Mouse (Mus musculus): Measurements from ENCODE around the gene Trio. TPM values are rescaled to one million over a fixed set of nuclear protein-coding genes. Genes with fewer than 3 reads are reported as not detected.
A peak's percentile ranks its signal among the peaks of the same experiment; 100 is the strongest.

The Trio gene
- polyA plus RNA-seq, 1 experiment from 2014 or later = 53.9 TPM

- no peak overlapping the region for H3K4me3 ChIP-seq (replicated peaks; ENCODE audit: low read length)
- DNase-seq (ENCODE audit: low spot score) (no peak), ATAC-seq (ENCODE audit: low FRiP score) (no peak)
- H3K36me3 ChIP-seq (replicated peaks; ENCODE audit: control insufficient read depth, insufficient read depth) = peaks cover 74% of the 10 kb centered on the region
- H3K4me1 ChIP-seq (replicated peaks; ENCODE audit: control insufficient read depth, insufficient read depth, low read length) = peaks cover 20% of the 10 kb centered on the region; the same call in 1 of the 2 replicates
- 63% methylated on average over 7 of the region's 7 CpGs for WGBS
- no peaks in the 10 kb centered on the region for H3K27me3 ChIP-seq (ENCODE audit: control insufficient read depth, insufficient read depth, low read length)
- no peaks in the 10 kb centered on the region for H3K9me3 ChIP-seq (ENCODE audit: control insufficient read depth, low read length)
- no peak overlapping the region for H3K9ac ChIP-seq
- H3K27ac ChIP-seq = peak overlapping the region; percentile 57
- no peak overlapping the region for H3K4me2 ChIP-seq (replicated peaks)
These were observed 215.4 kb downstream of the Trio start for GRCm38 (mm10) chr15:27810262-27810661.

GRCm38 (mm10) chr15:27808596-27809276 is 216.9 kb downstream of the Trio start:
- Histone ChIP-seq H3K27ac (peak overlapping the region; percentile 26; the same call in 1 of the 2 replicates), H3K9ac (no peak overlapping the region), H3K4me2 (replicated peaks) (no peak overlapping the region), H3K36me3 (replicated peaks; ENCODE audit: control insufficient read depth, insufficient read depth) (peaks cover 74% of the 10 kb centered on the region), H3K4me3 (replicated peaks; ENCODE audit: low read length) (no peak overlapping the region), H3K4me1 (replicated peaks; ENCODE audit: control insufficient read depth, insufficient read depth, low read length) (peaks cover 15% of the 10 kb centered on the region; the same call in 1 of the 2 replicates), H3K9me3 (ENCODE audit: control insufficient read depth, low read length) (no peaks in the 10 kb centered on the region), H3K27me3 (ENCODE audit: control insufficient read depth, insufficient read depth, low read length) (no peaks in the 10 kb centered on the region)
- peak; percentile 31; the same call in 1 of the 2 replicates for ATAC-seq (ENCODE audit: low FRiP score)
- no peak for DNase-seq (ENCODE audit: low spot score)
- 51% methylated on average over 5 of the region's 5 CpGs for WGBS

- Histone ChIP-seq H3K27ac (no peak overlapping the region), H3K4me1 (replicated peaks; ENCODE audit: control insufficient read depth, insufficient read depth, low read length) (peaks cover 15% of the 10 kb centered on the region; the same call in 1 of the 2 replicates)
- 0 out of 2 replicates have a peak, but pooled peaks have one; percentile 9 for ATAC-seq (ENCODE audit: low FRiP score)
These were observed 219.4 kb downstream of the Trio start for GRCm38 (mm10) chr15:27806219-27806618.

GRCm38 (mm10) chr15:27805654-27806053 is 220.0 kb downstream of the Trio start:
- Histone ChIP-seq H3K9ac (no peak overlapping the region), H3K4me1 (replicated peaks; ENCODE audit: control insufficient read depth, insufficient read depth, low read length) (peaks cover 12% of the 10 kb centered on the region; the same call in 1 of the 2 replicates), H3K36me3 (replicated peaks; ENCODE audit: control insufficient read depth, insufficient read depth) (peaks cover 72% of the 10 kb centered on the region), H3K4me2 (replicated peaks) (no peak overlapping the region), H3K4me3 (replicated peaks; ENCODE audit: low read length) (no peak overlapping the region), H3K27ac (no peak overlapping the region), H3K9me3 (ENCODE audit: control insufficient read depth, low read length) (no peaks in the 10 kb centered on the region), H3K27me3 (ENCODE audit: control insufficient read depth, insufficient read depth, low read length) (no peaks in the 10 kb centered on the region)
- ATAC-seq (ENCODE audit: low FRiP score) (no peak), DNase-seq (ENCODE audit: low spot score) (no peak)
- WGBS = 89% methylated on average over 16 of the region's 16 CpGs

More at GRCm38 (mm10) chr15:27806219-27806618, 219.4 kb downstream of the Trio start:
- Histone ChIP-seq H3K9ac (no peak overlapping the region), H3K36me3 (replicated peaks; ENCODE audit: control insufficient read depth, insufficient read depth) (peaks cover 72% of the 10 kb centered on the region), H3K4me2 (replicated peaks) (no peak overlapping the region), H3K4me3 (replicated peaks; ENCODE audit: low read length) (no peak overlapping the region), H3K27me3 (ENCODE audit: control insufficient read depth, insufficient read depth, low read length) (no peaks in the 10 kb centered on the region), H3K9me3 (ENCODE audit: control insufficient read depth, low read length) (no peaks in the 10 kb centered on the region)
- no peak for DNase-seq (ENCODE audit: low spot score)
- WGBS = 76% methylated on average over 10 of the region's 10 CpGs

- Histone ChIP-seq H3K36me3 (replicated peaks; ENCODE audit: control insufficient read depth, insufficient read depth) (peaks cover 65% of the 10 kb centered on the region), H3K4me2 (replicated peaks) (no peak overlapping the region), H3K4me3 (replicated peaks; ENCODE audit: low read length) (no peak overlapping the region), H3K4me1 (replicated peaks; ENCODE audit: control insufficient read depth, insufficient read depth, low read length) (0 out of 2 replicates have a peak, but pooled peaks cover 4% of the 10 kb centered on the region), H3K9me3 (ENCODE audit: control insufficient read depth, low read length) (no peaks in the 10 kb centered on the region), H3K27me3 (ENCODE audit: control insufficient read depth, insufficient read depth, low read length) (no peaks in the 10 kb centered on the region), H3K27ac (no peak overlapping the region), H3K9ac (no peak overlapping the region)
- DNase-seq (ENCODE audit: low spot score) (no peak), ATAC-seq (ENCODE audit: low FRiP score) (no peak)
- WGBS = 82% methylated on average over 14 of the region's 14 CpGs
These were observed 221.2 kb downstream of the Trio start for GRCm38 (mm10) chr15:27804447-27804846.

GRCm38 (mm10) chr15:27803568-27804345 is 221.9 kb downstream of the Trio start:
- H3K9me3 ChIP-seq (ENCODE audit: control insufficient read depth, low read length) = no peaks in the 10 kb centered on the region
- DNase-seq (ENCODE audit: low spot score) (no peak), ATAC-seq (ENCODE audit: low FRiP score) (no peak)
- peaks cover 70% of the 10 kb centered on the region for H3K36me3 ChIP-seq (replicated peaks; ENCODE audit: control insufficient read depth, insufficient read depth)
- H3K27me3 ChIP-seq (ENCODE audit: control insufficient read depth, insufficient read depth, low read length) = no peaks in the 10 kb centered on the region
- H3K4me1 ChIP-seq (replicated peaks; ENCODE audit: control insufficient read depth, insufficient read depth, low read length) = 0 out of 2 replicates have a peak, but pooled peaks cover 4% of the 10 kb centered on the region
- H3K4me2 ChIP-seq (replicated peaks) = no peak overlapping the region
- H3K4me3 ChIP-seq (replicated peaks; ENCODE audit: low read length) = no peak overlapping the region
- H3K27ac ChIP-seq = 0 out of 2 replicates have a peak overlapping the region, but pooled peaks have one; percentile 14
- no peak overlapping the region for H3K9ac ChIP-seq
- WGBS = 79% methylated on average over 18 of the region's 18 CpGs

- 76% methylated on average over 12 of the region's 12 CpGs for WGBS
- Histone ChIP-seq H3K4me2 (replicated peaks) (no peak overlapping the region), H3K27ac (peak overlapping the region; percentile 23; the same call in 1 of the 2 replicates), H3K4me3 (replicated peaks; ENCODE audit: low read length) (no peak overlapping the region), H3K4me1 (replicated peaks; ENCODE audit: control insufficient read depth, insufficient read depth, low read length) (peaks cover 18% of the 10 kb centered on the region), H3K27me3 (ENCODE audit: control insufficient read depth, insufficient read depth, low read length) (no peaks in the 10 kb centered on the region), H3K9me3 (ENCODE audit: control insufficient read depth, low read length) (no peaks in the 10 kb centered on the region), H3K36me3 (replicated peaks; ENCODE audit: control insufficient read depth, insufficient read depth) (peaks cover 73% of the 10 kb centered on the region), H3K9ac (no peak overlapping the region)
- DNase-seq (ENCODE audit: low spot score) = no peak
- no peak for ATAC-seq (ENCODE audit: low FRiP score)
These were observed 223.4 kb downstream of the Trio start for GRCm38 (mm10) chr15:27802243-27802642.

GRCm38 (mm10) chr15:27801177-27801576 is 224.5 kb downstream of the Trio start:
- WGBS = 68% methylated on average over 4 of the region's 4 CpGs
- H3K27ac ChIP-seq = no peak overlapping the region
- no peak for ATAC-seq (ENCODE audit: low FRiP score)

GRCm38 (mm10) chr15:27797480-27798155 is 228.0 kb downstream of the Trio start:
- Histone ChIP-seq H3K9me3 (ENCODE audit: control insufficient read depth, low read length) (no peaks in the 10 kb centered on the region), H3K4me3 (replicated peaks; ENCODE audit: low read length) (no peak overlapping the region), H3K9ac (no peak overlapping the region), H3K27ac (peak overlapping the region; percentile 79), H3K4me1 (replicated peaks; ENCODE audit: control insufficient read depth, insufficient read depth, low read length) (peaks cover 37% of the 10 kb centered on the region), H3K27me3 (ENCODE audit: control insufficient read depth, insufficient read depth, low read length) (no peaks in the 10 kb centered on the region), H3K4me2 (replicated peaks) (no peak overlapping the region), H3K36me3 (replicated peaks; ENCODE audit: control insufficient read depth, insufficient read depth) (peaks cover 29% of the 10 kb centered on the region)
- peak; percentile 74 for ATAC-seq (ENCODE audit: low FRiP score)
- DNase-seq (ENCODE audit: low spot score) = no peak
- WGBS = 54% methylated on average over 20 of the region's 20 CpGs

More at GRCm38 (mm10) chr15:27801177-27801576, 224.5 kb downstream of the Trio start:
- H3K4me1 ChIP-seq (replicated peaks; ENCODE audit: control insufficient read depth, insufficient read depth, low read length) = peaks cover 24% of the 10 kb centered on the region
- no peak overlapping the region for H3K4me3 ChIP-seq (replicated peaks; ENCODE audit: low read length)
- H3K9ac ChIP-seq = no peak overlapping the region
- no peak overlapping the region for H3K4me2 ChIP-seq (replicated peaks)
- H3K36me3 ChIP-seq (replicated peaks; ENCODE audit: control insufficient read depth, insufficient read depth) = peaks cover 64% of the 10 kb centered on the region
- no peaks in the 10 kb centered on the region for H3K27me3 ChIP-seq (ENCODE audit: control insufficient read depth, insufficient read depth, low read length)
- DNase-seq (ENCODE audit: low spot score) = no peak
- no peaks in the 10 kb centered on the region for H3K9me3 ChIP-seq (ENCODE audit: control insufficient read depth, low read length)
